Mouse (Mus musculus): Measurements from ENCODE around the gene Appl2.

DNA sequence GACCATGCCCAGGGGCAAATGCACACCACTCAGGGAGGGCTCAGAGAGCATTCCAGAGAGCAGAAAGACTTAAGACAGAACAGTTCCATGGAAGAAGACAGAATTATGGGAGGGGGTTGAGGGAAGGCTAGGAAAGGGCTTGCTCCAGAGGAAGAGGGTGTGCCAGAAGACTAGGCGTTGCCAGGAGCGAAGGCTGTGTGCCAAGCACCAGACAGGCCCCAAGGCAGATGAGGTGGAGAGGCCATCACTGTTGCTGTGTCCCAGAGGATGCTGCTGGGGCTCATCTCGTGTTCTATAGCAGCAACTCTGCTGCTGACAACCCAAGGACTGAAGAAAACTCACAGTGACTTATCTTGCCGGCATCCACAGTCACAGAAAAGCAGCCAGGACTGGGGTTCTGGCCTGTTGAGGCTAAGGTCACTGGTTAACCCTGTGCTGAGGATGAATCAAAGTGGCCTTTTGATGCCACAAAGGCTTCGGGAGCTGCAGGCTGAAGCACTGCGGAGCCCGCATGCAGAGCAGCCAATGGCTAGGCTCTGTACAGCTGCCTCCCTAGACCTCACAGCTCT lies 15.6 kb downstream of the Appl2 start:
- TF ChIP-seq CTCF (IDR thresholded peaks at IDR 0.05) (no peak), EP300 (IDR thresholded peaks at IDR 0.05) (no peak)
